Mouse (Mus musculus): ENCODE measurements around the gene Syn2.

DNA sequence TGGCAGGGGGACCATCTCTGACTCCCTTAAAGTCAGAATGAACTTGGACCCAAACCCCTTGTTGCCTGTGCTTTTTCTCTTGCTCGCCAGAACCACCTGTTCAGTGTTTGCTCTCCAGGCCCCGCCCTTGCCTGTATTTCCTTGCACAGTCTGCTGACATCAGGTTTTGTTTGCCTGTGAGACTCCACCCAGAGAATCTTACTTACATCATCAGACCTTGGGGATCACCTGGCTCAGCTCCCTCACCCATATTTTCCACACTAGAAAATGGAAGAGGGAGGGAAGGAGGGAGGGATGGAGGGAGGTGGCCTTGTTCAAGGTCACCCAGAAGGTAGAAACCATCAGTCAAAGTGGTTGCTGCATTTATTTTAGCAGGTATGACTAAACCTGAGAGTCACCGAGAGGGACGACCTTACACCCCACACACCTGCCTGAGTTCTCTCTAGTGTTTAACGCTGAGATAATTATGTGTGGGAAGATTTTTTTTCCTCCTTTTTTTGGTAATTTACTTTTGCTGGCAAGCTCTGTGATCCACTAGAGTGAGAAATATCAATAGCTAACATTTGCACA lies 7.4 kb upstream of the Syn2 start:
- TF ChIP-seq POLR2A (IDR thresholded peaks at IDR 0.05; ENCODE audit: insufficient read depth, low read depth, low read length) (no peak), CTCF (IDR thresholded peaks at IDR 0.05; ENCODE audit: insufficient read depth, low read depth, low read length) (no peak)

All from olfactory bulb, adult 2 months (tissue).